Mouse (Mus musculus): Measurements from ENCODE around the gene Gm16223.

Gm16223 gene

DNA sequence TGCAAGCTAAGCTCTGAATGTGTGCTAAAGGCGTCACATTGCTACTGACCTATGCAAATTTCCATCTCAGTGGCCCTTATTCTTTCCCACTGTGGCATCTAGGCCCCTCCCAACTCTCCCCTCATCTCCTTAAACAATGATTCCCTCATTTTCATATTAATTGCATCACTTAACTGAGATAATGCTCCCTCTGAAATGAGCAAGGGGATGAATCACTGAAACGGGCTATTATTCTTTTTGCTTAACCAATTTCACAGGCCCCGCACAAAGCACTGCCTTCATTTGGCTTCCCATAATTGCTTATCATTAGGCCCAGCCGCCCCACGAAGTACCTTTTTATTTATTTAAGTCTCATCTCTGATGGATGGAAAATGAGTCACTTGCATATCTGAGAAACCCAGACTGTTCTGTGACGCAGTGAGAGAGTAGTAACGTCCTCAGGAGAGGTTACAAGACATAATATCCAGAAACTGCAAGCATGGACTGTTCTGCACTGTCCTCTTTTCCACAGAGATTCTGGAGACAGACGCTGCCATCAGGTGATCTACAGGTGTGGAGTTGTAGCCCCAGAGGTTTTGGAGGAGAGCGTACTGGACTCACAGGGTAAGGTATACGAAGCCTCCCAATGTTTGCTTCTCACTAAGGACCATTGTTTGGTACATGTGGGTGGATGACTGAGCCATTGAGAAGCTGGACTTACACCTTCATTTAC is at the start of gene Gm16223:
TSS of gene Gm16223 (plus strand) at position 485 of the 712 bp plus-strand sequence.
- DNase-seq (ENCODE audit: low spot score) = no peak

- DNase-seq (ENCODE audit: low spot score) = no peak
Measured at GRCm38 (mm10) chr5:42022029-42022428, 45.7 kb upstream of the Gm16223 start.

GRCm38 (mm10) chr5:42023521-42023920 is 44.2 kb upstream of the Gm16223 start:
- no peak for DNase-seq (ENCODE audit: low spot score)

GRCm38 (mm10) chr5:42036388-42037082 is 31.2 kb upstream of the Gm16223 start:
- DNase-seq (ENCODE audit: low spot score) = no peak

- no peak for DNase-seq (ENCODE audit: low spot score)
Measured at GRCm38 (mm10) chr5:42054636-42055035, 13.1 kb upstream of the Gm16223 start.

DNA sequence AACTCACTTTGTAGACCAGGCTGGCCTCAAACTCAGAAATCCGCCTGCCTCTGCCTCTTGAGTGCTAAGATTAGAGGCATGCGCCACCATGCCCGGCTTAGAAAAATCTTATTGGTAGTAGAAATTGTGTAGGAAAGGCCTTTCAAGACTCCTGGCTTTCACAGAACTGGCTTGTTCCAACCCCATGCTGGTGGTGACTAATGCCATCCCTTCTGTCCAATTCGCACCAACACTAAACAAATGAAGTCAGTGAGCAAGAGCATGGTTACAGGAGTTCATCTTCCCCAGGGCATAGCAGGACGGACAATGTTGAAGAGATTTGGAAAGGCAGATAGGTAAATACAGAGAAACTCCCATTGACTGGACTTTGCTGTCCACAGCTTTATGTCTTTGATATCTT is 12.6 kb upstream of the Gm16223 start:
- no peak for DNase-seq (ENCODE audit: low spot score)

DNA sequence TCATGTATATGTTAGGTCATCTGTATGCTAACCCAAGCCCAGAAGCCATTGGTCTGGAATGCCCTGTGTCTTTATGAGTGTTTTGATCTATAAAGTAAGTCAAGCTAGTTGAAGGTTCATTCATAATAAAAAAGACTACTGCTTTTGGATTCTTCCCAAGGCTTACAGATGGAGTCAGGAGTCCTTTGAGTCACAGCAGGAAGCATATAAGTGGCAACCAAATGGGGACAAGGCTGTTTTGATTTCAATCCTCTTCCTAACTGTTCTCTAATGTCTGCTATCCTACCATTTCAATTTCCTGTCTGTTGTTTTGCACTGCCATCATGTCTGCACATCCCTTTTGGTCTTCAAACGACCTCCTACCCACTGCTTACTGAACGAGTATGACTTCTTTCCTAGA is 2.7 kb upstream of the Gm16223 start:
- DNase-seq (ENCODE audit: low spot score) = no peak

- no peak for DNase-seq (ENCODE audit: low spot score)
Measured at GRCm38 (mm10) chr5:42067075-42067474, 685 bp upstream of the Gm16223 start.

DNA sequence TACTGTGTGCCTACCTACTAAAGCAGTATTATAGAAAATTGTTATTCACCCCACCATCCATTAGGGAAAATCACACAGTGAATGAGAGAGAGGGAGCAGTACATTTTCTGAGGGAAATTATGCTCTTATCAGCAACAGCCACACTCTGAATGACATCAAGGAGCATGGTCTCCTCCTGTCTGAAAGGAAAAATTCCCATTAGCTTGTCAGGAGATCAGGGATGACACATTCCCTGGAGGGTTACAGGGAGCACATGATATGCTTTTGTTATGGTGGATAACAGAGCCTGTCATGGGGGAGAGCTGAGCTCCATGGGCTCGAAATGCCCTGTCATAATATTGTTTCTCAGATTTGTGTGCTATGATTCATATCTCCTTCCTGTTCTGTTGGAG is 424 bp downstream of the Gm16223 start:
- no peak for DNase-seq (ENCODE audit: low spot score)

- no peak for DNase-seq (ENCODE audit: low spot score)
Measured at GRCm38 (mm10) chr5:42116586-42117346, 49.0 kb downstream of the Gm16223 start.

GRCm38 (mm10) chr5:42125562-42125961 is 57.8 kb downstream of the Gm16223 start:
- DNase-seq (ENCODE audit: low spot score) = no peak

GRCm38 (mm10) chr5:42155626-42156025 is 87.9 kb downstream of the Gm16223 start:
- no peak for DNase-seq (ENCODE audit: low spot score)

DNA sequence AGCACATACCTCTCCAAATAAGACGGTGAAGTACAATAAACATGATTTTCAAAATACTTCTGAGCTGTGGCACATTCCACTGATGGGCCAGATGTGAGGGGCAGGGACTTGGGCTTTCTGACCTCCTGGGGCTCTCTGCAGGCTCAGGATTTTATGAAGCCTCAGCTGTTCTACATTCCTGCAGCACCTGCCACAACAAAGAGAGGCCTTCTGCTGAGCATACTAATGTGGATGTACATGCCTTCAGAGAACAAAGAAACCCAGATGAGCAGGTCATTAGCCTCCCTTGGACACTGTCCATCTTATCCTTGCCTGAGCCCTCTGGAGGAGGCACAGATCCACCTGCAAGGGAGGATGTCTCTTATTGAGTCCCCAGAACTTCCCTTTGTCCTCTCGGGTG is 97.0 kb downstream of the Gm16223 start:
- no peak for DNase-seq (ENCODE audit: low spot score)

DNA sequence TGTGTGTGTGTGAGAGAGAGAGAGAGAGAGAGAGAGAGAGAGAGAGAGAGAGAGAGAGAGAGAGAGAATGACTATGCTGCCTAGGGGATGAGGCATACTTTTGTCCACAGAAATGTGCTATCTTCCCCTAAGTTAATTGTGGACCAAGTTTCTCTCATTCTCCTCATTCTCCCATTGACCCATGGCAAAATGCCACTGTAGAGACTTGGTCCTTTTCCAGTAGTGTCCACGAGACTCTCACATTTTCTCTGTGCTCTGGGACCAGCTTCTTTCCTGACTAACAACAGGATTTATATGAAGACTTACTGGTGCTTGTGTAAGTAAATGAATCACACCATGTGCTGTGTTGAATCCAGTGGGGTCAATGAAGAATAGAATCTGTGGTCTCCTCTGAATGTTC is 98.6 kb downstream of the Gm16223 start:
- no peak for DNase-seq (ENCODE audit: low spot score)

DNA sequence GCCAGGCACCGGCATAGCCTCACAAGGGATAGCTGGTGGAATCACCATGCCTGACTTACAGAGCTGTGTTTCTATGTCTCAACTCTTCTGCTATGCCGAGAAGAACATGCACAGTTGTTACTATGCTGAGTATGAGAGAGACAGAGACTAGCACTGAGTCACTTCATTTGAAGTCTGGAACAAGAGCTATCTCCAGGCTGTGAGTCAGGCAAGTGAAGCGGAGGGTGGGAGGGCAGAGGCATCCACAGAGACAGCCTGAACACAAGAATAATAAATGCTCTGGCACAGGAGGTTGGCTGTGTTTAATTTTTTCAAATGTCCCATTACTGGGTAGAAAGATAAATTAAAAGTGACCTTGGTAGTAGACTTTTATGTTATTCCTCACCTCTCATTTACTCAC is 100.3 kb downstream of the Gm16223 start:
- DNase-seq (ENCODE audit: low spot score) = peak; percentile 44

DNA sequence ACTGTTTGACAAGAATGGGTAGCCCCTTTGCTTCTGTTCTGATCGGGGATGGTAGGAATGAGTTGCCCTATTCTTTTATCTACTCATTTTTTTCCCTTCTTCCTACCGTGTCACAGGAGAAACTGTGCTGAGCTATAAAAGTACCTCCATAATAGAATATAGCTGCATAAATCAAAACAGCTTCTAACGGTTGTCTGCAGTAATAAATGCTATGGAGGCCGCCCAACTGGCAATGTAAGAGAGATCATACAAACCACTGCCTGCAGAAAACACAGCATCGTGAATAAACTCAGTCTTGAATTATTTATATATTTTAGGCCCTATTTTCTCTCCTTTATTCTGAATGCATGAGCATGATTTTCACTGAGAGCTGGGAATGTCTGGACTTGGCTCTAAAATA is 101.0 kb downstream of the Gm16223 start:
- no peak for DNase-seq (ENCODE audit: low spot score)

DNA sequence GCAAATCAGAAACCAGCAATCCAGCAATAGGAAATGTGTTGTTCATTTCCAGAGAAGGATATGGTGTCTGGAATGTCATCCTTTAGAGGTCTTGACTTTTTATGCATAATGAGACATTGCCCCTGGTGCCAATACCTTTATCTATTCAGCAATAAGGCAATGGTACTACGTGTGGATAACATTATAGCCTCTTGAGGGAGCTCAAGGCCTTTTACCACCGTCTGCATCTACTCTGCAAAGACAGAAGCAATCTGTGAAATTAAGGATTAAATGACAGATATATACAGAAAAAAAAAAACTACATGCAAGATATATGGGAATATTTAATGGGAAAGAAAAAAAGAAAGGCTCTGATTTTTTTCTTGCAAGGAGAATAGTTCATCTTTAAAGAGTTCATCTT is 106.3 kb downstream of the Gm16223 start:
- DNase-seq (ENCODE audit: low spot score) = no peak

- DNase-seq (ENCODE audit: low spot score) = no peak
Measured at GRCm38 (mm10) chr5:42175424-42175823, 107.7 kb downstream of the Gm16223 start.

- DNase-seq (ENCODE audit: low spot score) = no peak
Measured at GRCm38 (mm10) chr5:42198493-42198892, 130.7 kb downstream of the Gm16223 start.

DNA sequence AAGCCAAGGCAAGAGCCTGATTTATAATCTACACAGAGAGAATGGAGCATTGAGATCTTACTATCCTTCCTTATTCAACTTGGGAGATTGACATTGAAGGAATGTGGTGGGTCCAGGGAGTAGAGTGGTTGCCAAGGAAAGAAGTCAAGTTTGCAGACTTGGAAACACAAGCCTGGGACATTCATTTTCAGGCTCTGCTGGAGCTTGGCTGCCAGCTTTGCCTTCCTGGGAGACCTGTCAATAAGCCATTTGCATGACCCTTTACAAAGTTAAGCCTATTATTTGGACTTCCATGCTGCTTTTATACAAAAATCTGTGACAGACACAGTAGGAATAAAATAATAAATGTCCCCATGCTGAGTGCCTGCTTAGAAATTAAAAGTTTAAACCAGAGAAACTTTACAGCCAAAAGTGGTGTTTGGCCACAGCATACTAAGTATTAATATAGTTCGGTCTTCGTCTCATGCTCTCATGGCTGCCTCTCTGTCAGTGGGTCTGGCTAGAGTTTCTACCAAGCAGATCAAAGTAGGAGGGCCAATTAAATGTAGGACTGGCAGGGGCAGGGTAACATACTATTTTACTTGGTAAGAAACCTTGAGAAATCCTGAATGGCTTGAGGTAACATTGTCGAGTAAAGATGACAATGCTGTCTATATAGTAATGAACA is 139.8 kb downstream of the Gm16223 start:
- no peak for DNase-seq (ENCODE audit: low spot score)

DNA sequence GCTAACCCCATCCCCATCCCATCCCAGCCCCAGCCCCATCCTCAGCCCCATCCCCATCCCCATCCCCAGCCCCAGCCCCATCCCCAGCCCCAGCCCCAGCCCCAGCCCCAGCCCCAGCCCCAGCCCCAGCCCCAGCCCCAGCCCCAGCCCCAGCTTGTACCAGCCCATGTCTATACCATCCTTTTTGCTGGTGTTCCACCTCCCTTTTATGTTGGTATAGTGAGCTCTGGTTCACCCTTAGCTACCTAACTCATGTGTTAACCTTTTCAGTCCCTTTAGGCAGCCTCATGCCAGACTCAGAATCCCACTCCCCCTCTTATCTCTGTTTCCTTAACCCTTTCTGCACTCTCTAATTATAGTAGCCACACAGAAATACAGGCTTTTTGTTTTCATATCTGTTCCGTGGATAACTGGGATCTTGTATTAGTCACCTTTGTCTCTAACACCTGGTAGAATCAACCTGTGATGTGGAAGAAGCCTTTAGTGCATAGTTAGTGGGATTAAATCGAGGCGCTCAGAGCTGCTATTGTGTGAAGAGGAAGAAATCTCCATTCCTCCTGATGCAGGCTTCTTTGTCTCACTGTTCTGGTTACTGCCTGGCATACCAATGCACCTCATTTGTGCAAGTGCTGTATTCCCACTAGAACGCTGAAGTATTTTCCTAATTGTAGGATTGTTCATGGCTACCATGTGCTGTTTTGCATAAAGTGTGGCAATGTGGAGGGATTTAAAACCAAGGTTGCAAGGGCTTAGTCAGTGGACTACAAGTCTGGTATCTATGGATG is 144.0 kb downstream of the Gm16223 start:
- DNase-seq (ENCODE audit: low spot score) = no peak

DNA sequence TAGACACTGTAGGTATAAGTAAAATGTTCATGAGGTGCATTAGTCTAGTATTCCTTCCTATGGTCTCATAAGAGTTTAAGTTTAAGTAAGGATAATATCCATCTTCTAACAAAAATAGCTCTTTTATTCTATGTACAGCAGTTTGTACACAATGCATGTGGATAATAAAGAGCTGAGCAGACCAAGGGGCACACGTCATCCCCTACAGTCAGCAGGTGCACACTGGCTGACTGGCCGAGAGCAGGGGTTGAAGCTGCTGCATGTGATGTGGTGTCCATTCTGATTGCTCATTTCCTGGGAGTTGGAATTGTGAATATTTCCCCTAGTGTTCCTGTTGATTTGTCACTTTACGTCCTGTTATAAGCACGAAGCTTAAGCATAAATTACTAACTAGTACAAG is 144.6 kb downstream of the Gm16223 start:
- DNase-seq (ENCODE audit: low spot score) = no peak
